Mouse (Mus musculus): ENCODE measurements around the gene Rangap1. TPM values are rescaled to one million over a fixed set of nuclear protein-coding genes. Genes with fewer than 3 reads are reported as not detected.
"Not testable (repeated sequence)": the region's sequence is repeated elsewhere in the genome, so short reads cannot be mapped to it uniquely, and the experiment has no call there.

Rangap1 gene
- polyA plus RNA-seq, 1 experiment from 2014 or later, result 101 TPM

DNA sequence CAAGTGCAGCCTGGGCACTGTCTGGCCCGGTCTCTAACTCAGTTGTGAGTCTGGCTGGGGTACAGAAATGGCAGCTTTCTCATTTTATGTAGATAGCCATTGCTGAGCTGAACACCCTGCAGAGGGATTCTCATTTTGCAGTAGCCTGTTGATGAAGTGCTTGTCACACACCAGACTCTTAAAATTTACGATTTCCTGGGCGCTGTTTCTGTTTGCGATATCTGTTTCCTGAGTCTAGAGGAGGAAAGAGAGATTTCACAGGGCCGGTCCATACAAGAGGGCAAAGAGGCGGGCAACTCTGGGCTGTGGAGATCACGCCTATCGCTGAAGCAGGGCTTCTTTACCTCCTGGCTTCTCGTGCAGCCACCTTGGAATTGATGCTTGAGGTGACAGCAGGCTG lies 20.3 kb upstream of the Rangap1 start:
- no peak for ATAC-seq (ENCODE audit: insufficient number of reproducible peaks, low FRiP score, low TSS enrichment, low read depth)
- Histone ChIP-seq H3K27ac (no peak overlapping the region), H3K36me3 (peaks cover 35% of the 10 kb centered on the region), H3K4me3 (no peak overlapping the region), H3K9me3 (no peaks in the 10 kb centered on the region), H3K27me3 (no peaks in the 10 kb centered on the region), H3K4me1 (no peaks in the 10 kb centered on the region), H3K4me2 (no peak overlapping the region), H3K9ac (no peak overlapping the region)
- WGBS, result 79% methylated on average over 9 of the region's 9 CpGs

DNA sequence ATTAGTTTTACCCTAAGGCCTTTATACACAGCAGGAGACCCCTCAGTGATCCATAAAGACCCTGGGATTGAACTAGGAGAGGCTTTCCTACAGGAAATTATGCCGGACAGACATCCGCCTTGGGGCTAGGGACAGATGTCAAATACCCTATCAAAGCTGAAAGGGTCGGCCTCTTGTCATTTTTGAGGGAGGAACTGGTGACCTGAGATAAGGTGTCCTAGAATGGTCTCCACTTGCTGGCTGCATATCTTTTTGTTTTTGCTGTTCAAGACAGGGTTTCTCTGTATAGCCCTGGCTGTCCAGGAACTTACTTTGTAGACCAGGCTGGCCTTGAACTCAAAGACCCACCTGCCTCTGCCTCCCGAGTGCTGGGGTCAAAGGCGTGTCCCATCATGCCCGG lies 19.2 kb upstream of the Rangap1 start:
- 76% methylated on average over 6 of the region's 6 CpGs for WGBS
- ATAC-seq (ENCODE audit: insufficient number of reproducible peaks, low FRiP score, low TSS enrichment, low read depth), result no peak
- no peak overlapping the region for H3K9ac ChIP-seq

DNA sequence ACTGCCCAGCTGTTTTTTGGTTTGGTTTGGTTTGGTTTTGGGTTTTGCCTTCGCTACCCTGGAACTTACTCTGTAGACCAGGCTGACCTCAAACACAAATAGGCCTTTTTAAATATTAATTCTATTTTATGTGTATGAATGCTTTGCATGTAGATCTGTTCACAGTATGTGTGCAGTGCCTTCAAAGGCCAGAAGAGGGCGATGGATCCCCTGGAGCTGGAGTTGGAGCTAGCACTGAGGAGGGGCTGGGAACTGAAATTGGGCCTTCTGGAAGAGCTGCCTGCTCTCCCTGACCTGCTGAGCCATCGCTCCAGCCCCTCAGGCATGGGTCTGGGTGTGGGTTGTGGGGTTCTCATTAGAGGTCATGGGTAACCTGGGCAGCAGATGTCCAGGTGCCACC lies 16.6 kb upstream of the Rangap1 start:
- no peaks in the 10 kb centered on the region for H3K27me3 ChIP-seq
- no peak overlapping the region for H3K4me2 ChIP-seq
- H3K27ac ChIP-seq, result no peak overlapping the region
- H3K9ac ChIP-seq, result no peak overlapping the region
- H3K36me3 ChIP-seq, result peaks cover 7% of the 10 kb centered on the region; the same call in 1 of the 2 replicates
- ATAC-seq (ENCODE audit: insufficient number of reproducible peaks, low FRiP score, low TSS enrichment, low read depth), result no peak
- no peaks in the 10 kb centered on the region for H3K4me1 ChIP-seq
- H3K9me3 ChIP-seq, result no peaks in the 10 kb centered on the region
- WGBS, result 93% methylated on average over 3 of the region's 3 CpGs
- no peak overlapping the region for H3K4me3 ChIP-seq

More for the DNA sequence above, 19.2 kb upstream of the Rangap1 start:
- Histone ChIP-seq H3K9me3 (no peaks in the 10 kb centered on the region), H3K27me3 (no peaks in the 10 kb centered on the region), H3K4me3 (no peak overlapping the region), H3K4me2 (no peak overlapping the region), H3K27ac (no peak overlapping the region), H3K36me3 (peaks cover 25% of the 10 kb centered on the region), H3K4me1 (no peaks in the 10 kb centered on the region)

DNA sequence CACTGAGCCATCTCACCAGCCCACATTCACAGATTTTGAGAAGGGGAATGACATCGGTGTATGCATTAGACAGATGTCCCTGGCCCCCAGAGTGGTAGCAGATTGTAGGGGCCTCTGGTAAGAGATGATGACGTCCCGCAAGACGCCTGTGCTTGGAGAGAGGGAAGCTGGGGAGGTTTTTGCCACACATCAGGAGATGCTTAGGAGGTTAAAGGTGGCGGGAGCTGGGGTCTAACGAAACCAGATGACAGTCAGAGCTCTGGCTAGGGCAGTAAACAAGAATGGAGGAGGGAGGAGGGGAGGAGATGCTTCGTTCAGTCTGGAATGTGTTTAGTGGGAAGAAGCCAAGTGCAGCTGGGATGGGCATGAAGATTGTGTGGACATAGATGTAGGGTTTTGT lies 16.1 kb upstream of the Rangap1 start:
- H3K4me1 ChIP-seq, result no peaks in the 10 kb centered on the region
- no peak for ATAC-seq (ENCODE audit: insufficient number of reproducible peaks, low FRiP score, low TSS enrichment, low read depth)
- H3K9ac ChIP-seq, result no peak overlapping the region
- H3K9me3 ChIP-seq, result no peaks in the 10 kb centered on the region
- H3K36me3 ChIP-seq, result peaks cover 7% of the 10 kb centered on the region; the same call in 1 of the 2 replicates
- WGBS, result 53% methylated on average over 7 of the region's 7 CpGs
- H3K4me2 ChIP-seq, result no peak overlapping the region
- no peak overlapping the region for H3K4me3 ChIP-seq
- H3K27ac ChIP-seq, result no peak overlapping the region
- H3K27me3 ChIP-seq, result no peaks in the 10 kb centered on the region

DNA sequence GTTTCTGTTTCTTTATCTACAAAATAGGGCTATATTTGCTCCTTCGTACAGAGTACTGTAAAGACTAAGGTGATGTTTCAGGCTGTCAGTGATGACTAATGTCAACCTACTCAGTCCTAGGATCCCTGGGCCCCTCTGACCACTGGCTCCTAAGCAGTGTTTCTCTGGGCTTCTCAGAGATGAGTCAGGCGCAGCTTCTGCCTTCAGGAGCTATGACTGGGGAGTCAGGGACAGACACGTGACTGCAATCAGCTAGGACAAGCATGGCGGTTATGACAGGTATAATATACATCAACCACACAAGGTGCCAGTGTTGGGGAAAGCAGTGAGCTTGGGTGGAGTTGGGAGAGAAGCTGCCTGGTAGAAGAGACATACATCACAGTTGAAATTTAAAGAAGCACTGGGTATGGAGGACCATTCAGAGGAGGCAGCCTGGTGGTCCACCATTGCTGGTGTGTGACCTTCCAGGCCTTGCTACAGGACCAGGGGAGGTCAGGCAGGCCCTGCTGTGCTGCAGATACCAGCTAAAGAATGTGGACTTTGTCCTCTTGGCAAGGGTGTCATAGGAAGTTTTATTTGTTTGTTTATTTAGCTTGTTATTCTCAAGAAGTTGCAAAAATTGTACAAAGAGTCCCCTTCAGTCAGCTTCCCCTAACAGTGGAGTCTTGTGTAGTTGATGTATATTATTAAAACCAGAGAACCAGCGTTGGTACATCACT lies 15.2 kb upstream of the Rangap1 start:
- no peak overlapping the region for H3K27ac ChIP-seq
- H3K27me3 ChIP-seq, result no peaks in the 10 kb centered on the region
- peaks cover 11% of the 10 kb centered on the region for H3K36me3 ChIP-seq
- no peak overlapping the region for H3K4me3 ChIP-seq
- WGBS, result 83% methylated on average over 5 of the region's 5 CpGs
- ATAC-seq (ENCODE audit: insufficient number of reproducible peaks, low FRiP score, low TSS enrichment, low read depth), result no peak
- H3K9me3 ChIP-seq, result no peaks in the 10 kb centered on the region
- no peak overlapping the region for H3K9ac ChIP-seq
- H3K4me1 ChIP-seq, result no peaks in the 10 kb centered on the region
- no peak overlapping the region for H3K4me2 ChIP-seq

DNA sequence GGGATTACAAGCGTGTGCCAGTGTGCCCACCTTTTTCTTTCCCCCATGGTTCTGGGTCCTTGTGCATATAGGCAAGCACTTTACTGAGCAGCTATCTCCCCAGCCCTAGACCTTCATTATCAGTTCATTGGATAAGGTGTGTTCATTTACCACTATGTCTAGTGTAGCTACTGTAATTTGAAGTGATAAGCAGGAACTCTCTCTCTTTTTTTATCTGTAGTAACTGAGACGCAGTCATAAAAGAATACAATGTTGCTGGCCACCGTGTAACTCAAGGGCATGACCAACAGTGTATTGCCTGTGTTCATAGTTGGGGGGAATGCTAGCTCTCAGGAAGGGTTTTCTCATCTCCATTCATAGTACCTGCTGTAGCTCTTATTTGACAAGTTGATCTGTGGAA lies 14.2 kb upstream of the Rangap1 start:
- H3K4me1 ChIP-seq, result no peaks in the 10 kb centered on the region
- H3K27ac ChIP-seq, result no peak overlapping the region
- no peak overlapping the region for H3K9ac ChIP-seq
- no peak overlapping the region for H3K4me3 ChIP-seq
- 93% methylated on average over 3 of the region's 3 CpGs for WGBS
- no peak for ATAC-seq (ENCODE audit: insufficient number of reproducible peaks, low FRiP score, low TSS enrichment, low read depth)
- H3K4me2 ChIP-seq, result no peak overlapping the region
- no peaks in the 10 kb centered on the region for H3K27me3 ChIP-seq
- no peaks in the 10 kb centered on the region for H3K9me3 ChIP-seq
- peaks cover 17% of the 10 kb centered on the region for H3K36me3 ChIP-seq

DNA sequence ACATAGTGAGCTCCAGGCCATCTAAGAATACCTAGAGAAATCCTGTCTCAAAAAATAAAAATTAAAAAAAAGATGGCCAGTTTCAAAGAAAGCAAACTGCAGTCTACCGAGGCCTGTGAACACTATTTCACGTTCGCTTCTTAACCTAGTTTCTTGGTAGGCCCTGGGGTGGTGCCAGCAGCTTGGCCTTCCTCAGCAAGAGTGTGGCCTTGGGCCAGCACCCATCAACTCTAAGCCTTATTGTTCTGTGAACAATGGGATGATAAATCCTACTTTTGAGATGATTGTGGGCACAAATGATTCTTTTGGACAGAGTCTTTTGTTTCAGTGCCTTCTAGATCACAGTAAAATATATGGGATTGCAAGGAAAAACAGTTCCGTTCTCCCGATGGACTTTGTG lies 13.4 kb upstream of the Rangap1 start:
- Histone ChIP-seq H3K4me1 (no peaks in the 10 kb centered on the region), H3K36me3 (peaks cover 18% of the 10 kb centered on the region), H3K27ac (no peak overlapping the region), H3K4me2 (no peak overlapping the region), H3K27me3 (no peaks in the 10 kb centered on the region), H3K9ac (no peak overlapping the region), H3K4me3 (no peak overlapping the region), H3K9me3 (no peaks in the 10 kb centered on the region)
- WGBS, result 84% methylated on average over 5 of the region's 5 CpGs
- ATAC-seq (ENCODE audit: insufficient number of reproducible peaks, low FRiP score, low TSS enrichment, low read depth), result no peak

DNA sequence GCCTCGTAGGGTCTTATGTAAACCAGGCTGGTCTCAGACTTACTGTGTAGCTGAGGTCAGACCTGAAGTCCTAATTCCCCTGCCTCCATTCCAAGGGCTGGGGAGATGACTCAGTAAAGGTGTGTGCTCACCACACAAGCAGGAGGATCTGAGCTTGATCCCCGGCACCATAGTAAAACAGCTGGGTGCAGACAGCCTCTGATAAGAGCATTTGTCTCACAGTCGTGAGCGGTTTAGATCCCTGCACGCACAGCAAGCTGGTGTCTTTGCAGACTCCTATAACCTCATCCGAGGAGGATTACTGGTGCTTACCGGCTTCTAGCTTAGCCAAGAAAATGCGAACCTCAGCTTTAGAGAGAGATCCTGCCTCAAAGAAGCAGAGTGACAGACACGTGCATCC lies 8.3 kb upstream of the Rangap1 start:
- H3K9me3 ChIP-seq, result no peaks in the 10 kb centered on the region
- 91% methylated on average over 9 of the region's 9 CpGs for WGBS
- H3K9ac ChIP-seq, result no peak overlapping the region
- no peaks in the 10 kb centered on the region for H3K4me1 ChIP-seq
- no peak overlapping the region for H3K4me3 ChIP-seq
- H3K4me2 ChIP-seq, result no peak overlapping the region
- no peak overlapping the region for H3K27ac ChIP-seq
- H3K27me3 ChIP-seq, result no peaks in the 10 kb centered on the region
- peaks cover 19% of the 10 kb centered on the region for H3K36me3 ChIP-seq
- no peak for ATAC-seq (ENCODE audit: insufficient number of reproducible peaks, low FRiP score, low TSS enrichment, low read depth)

DNA sequence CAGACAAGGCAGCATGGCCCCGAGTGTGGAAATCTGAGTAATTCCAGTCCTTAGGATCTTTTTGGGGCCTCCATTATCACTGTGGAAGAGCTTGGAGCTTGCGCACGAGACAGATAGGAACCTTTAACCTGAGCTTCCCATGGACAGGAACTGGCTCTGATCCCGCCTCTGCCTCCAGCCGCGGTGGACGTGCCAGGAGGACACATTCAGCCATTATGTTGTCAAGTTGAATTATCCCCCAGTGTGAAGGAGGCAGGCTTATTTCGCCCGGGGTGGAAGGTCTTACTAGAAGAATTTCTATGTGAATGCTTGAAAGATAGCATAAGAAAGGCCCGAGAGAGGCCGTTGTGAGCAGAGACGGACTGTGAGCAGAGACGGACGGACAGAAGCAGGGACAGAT lies 4.4 kb upstream of the Rangap1 start:
- no peak overlapping the region for H3K4me3 ChIP-seq
- H3K36me3 ChIP-seq, result peaks cover 9% of the 10 kb centered on the region
- peaks cover 11% of the 10 kb centered on the region for H3K4me1 ChIP-seq
- H3K9me3 ChIP-seq, result no peaks in the 10 kb centered on the region
- 58% methylated on average over 14 of the region's 14 CpGs for WGBS
- no peak for ATAC-seq (ENCODE audit: insufficient number of reproducible peaks, low FRiP score, low TSS enrichment, low read depth)
- no peaks in the 10 kb centered on the region for H3K27me3 ChIP-seq
- H3K4me2 ChIP-seq, result no peak overlapping the region
- H3K9ac ChIP-seq, result no peak overlapping the region
- no peak overlapping the region for H3K27ac ChIP-seq

DNA sequence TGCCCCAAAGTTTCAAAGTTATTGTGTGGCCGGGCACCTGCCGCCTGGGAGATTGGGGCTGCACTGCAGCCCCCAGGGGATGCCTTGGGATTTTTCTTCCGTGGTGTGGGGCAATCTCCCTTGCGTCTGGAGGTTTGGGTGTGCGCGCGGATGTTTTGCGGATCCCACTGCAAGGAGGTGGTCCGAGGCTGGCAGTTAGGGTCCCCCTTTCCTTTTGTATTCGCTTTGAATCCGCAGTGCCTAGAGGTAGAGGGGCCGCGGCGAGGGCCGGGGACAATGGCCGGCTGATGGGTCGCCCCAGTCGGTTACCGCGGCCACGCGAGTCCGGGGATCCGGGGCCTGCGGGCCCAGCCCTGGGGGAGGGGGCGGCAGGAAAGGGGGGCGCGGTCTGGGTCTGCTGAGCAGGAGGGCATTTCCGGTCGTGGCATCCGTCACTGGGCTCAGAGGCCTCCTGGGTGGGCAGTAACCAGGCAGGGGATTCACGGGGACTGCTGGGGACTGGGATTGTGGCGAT lies 328 bp upstream of the Rangap1 start:
- H3K9ac ChIP-seq, result peak overlapping the region; percentile 94
- peaks cover 15% of the 10 kb centered on the region for H3K4me1 ChIP-seq
- ATAC-seq (ENCODE audit: insufficient number of reproducible peaks, low FRiP score, low TSS enrichment, low read depth), result peak; percentile 74
- peak overlapping the region; percentile 79 for H3K4me2 ChIP-seq
- peak overlapping the region; percentile 98 for H3K4me3 ChIP-seq
- H3K27me3 ChIP-seq, result no peaks in the 10 kb centered on the region
- H3K9me3 ChIP-seq, result no peaks in the 10 kb centered on the region
- 1% methylated on average over 32 of the region's 33 CpGs for WGBS
- peak overlapping the region; percentile 94 for H3K27ac ChIP-seq
- no peaks in the 10 kb centered on the region for H3K36me3 ChIP-seq

DNA sequence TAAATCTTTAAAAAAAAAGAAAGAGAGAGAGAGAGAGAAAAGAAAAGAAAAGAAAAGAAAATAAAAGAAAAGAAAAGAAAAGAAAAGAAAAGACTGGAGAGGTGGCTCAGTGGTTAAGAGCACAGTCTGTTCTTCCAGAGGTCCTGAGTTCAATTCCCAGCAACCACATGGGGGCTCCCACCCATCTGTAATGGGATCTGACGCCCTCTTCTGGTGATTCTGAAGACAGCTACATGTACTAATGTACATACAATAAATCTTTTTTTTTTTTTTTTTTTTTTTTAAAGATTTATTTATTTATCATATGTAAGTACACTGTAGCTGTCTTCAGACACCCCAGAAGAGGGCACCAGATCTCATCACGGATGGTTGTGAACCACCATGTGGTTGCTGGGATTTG lies 3.0 kb downstream of the Rangap1 start:
- not testable (repeated sequence) for H3K27me3 ChIP-seq; H3K27ac ChIP-seq; ATAC-seq (ENCODE audit: insufficient number of reproducible peaks, low FRiP score, low TSS enrichment, low read depth); H3K4me3 ChIP-seq; H3K4me2 ChIP-seq; H3K9ac ChIP-seq; H3K9me3 ChIP-seq; H3K36me3 ChIP-seq
- WGBS, result 42% methylated on average over 2 of the region's 2 CpGs
- peaks cover 15% of the 10 kb centered on the region for H3K4me1 ChIP-seq

DNA sequence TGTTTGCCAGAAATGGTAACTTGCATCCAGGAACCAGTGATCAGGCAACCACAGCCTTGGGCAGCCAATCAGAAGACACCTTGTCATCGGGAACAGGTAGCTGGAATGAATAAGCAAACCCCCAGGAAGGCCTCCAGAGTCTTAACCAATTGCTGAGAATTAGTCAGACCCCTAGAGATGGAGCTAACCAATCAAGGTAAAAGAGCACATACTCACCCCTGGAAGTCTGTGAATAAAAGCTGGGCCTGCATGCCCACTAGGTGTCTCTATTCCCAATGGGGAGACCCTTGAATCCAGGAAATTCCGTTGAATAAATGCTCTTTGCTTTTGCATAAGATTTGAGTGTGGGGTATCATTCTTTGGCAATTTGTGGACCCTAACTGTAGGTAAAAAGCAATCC lies 5.4 kb downstream of the Rangap1 start:
- ATAC-seq (ENCODE audit: insufficient number of reproducible peaks, low FRiP score, low TSS enrichment, low read depth), result no peak
- WGBS, result 14% methylated on average over 2 of the region's 2 CpGs

More for the DNA sequence above, 5.4 kb downstream of the Rangap1 start:
- H3K4me1 ChIP-seq, result peaks cover 5% of the 10 kb centered on the region; the same call in 1 of the 2 replicates
- no peaks in the 10 kb centered on the region for H3K36me3 ChIP-seq
- no peak overlapping the region for H3K4me3 ChIP-seq
- no peaks in the 10 kb centered on the region for H3K9me3 ChIP-seq
- H3K4me2 ChIP-seq, result no peak overlapping the region
- no peak overlapping the region for H3K27ac ChIP-seq
- H3K9ac ChIP-seq, result no peak overlapping the region
- H3K27me3 ChIP-seq, result no peaks in the 10 kb centered on the region
